Mouse (Mus musculus) cerebellum, adult 18-20 months (tissue): ENCODE measurements around the gene Olfr1449.
"Not testable (repeated sequence)": the region's sequence is repeated elsewhere in the genome, so short reads cannot be mapped to it uniquely, and the experiment has no call there.

Experiments
- DNase-seq, 2 experiments: peaks; one replicate each; pipeline ENCODE4 v3.0.0; 2021

Olfr1449 gene

DNA sequence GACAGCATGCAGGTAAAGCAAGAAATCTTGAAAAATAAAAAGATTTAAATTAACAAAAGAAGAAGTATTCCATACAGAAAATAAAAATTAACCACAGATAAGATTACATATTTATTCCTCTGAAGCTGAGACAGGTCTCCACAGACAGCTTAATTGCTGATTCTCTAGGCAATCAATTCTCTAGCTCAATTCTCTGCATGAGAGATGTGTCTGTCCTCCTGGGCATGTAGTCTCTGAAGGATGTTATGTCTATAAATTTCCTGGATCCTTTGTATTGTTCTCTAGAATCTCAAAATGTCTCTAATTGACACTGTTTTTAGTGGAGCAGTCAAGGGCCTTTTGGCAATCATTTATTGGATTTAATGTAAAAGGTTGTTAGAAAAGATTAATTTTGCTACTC, at the start of gene Olfr1449:
Gene Olfr1449, plus strand, starts transcription at position 301 of the 400 bp plus-strand sequence.
- no peak for DNase-seq

- no peak for DNase-seq
Measured at GRCm38 (mm10) chr19:12883555-12883954, 47.1 kb upstream of the Olfr1449 start, which contains the start of gene Olfr1445. Olfr1445 (plus strand) TSS chr19:12883855.

- DNase-seq = no peak
Measured at GRCm38 (mm10) chr19:12893424-12893823, 37.2 kb upstream of the Olfr1449 start, which contains the start of gene Olfr1446. Olfr1446 (minus strand) TSS chr19:12893524.

- no peak for DNase-seq
Measured at GRCm38 (mm10) chr19:12903643-12904042, 27.0 kb upstream of the Olfr1449 start, which contains the start of gene Olfr1447. Olfr1447 (minus strand) TSS chr19:12903743.

DNA sequence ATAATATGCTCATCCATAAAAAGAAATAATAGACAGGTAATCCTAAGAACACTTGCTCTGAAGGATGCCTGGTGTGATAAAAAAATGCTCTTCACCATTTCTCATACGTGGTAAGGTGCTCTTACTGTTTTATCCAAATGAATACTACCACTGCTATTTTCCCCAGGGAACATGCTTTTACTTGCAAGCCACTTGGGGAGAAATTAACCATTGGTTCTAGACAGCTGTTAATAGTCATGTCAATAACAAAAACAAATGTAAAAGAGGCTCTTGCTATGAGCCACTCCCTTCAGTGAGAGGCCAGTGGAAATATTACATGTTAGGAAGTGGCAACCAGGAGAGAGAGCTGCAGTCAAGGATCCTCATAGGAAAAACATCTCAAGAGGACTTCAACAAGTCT, 6.3 kb upstream of the Olfr1449 start, which contains the start of gene Olfr1448:
Gene Olfr1448, minus strand, starts transcription at position 101 of the 400 bp plus-strand sequence.
- DNase-seq = no peak

- no peak for DNase-seq
Measured at GRCm38 (mm10) chr19:12949958-12950357, 19.3 kb downstream of the Olfr1449 start, which contains the start of gene Olfr1450. Olfr1450 (plus strand) TSS chr19:12950258.

DNA sequence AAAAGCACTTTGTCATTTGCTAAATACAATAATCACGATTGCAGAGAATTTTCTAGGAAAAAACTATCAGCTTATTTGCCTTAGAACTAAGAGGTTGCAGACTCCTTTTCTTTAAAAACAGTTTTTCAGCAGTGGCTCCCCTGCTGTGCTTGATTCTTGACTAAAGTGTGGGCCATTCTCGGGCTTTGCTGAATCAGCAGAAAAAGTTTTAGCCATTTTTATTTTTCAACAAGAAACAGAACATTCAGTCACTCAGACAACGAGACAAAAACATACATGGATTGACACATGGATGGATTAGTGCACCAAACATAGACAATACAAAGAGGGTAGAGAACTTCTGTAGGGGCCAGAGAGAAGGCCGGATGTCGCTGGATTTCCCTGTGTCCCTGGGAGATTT, 39.4 kb downstream of the Olfr1449 start:
- not testable (repeated sequence) for DNase-seq
